Mouse (Mus musculus) neutrophil, adult 5-6 weeks (primary cell): Measurements from ENCODE around the gene Prkag2. TPM values are rescaled to one million over a fixed set of nuclear protein-coding genes. Genes with fewer than 3 reads are reported as not detected.

Experiments
- ATAC-seq: fragments of 151-379, 151-347 bp; 2 replicates; pipeline ENCODE4 v1.8.0; 2017; ENCODE audit warnings: mild to moderate bottlenecking, moderate TSS enrichment; ENCODE audit not compliant: insufficient number of reproducible peaks, poor library complexity, low FRiP score, severe bottlenecking; ENCODE audit errors: extremely low read depth
- total RNA-seq: library from RNA; stranded (forward); fragments of 200-1000 nt; gene quantifications from 2 replicates; pipeline ENCODE4 v1.2.3, GENCODE M21; 2017

Gene Prkag2
- total RNA-seq, 1 experiment from 2014 or later, result 37.0 TPM

- ATAC-seq, result no peak
These were observed 41.3 kb downstream of the Prkag2 start for GRCm38 (mm10) chr5:25058853-25059741.

- no peak for ATAC-seq
These were observed 42.0 kb downstream of the Prkag2 start for GRCm38 (mm10) chr5:25058417-25058816.

- ATAC-seq, result no peak
These were observed 45.2 kb downstream of the Prkag2 start for GRCm38 (mm10) chr5:25055288-25055687.

GRCm38 (mm10) chr5:25053971-25054658 lies 46.3 kb downstream of the Prkag2 start:
- ATAC-seq, result no peak

GRCm38 (mm10) chr5:25050827-25051226 lies 49.6 kb downstream of the Prkag2 start:
- peak; percentile 64 for ATAC-seq

GRCm38 (mm10) chr5:25047670-25048069 lies 52.8 kb downstream of the Prkag2 start:
- ATAC-seq, result no peak

GRCm38 (mm10) chr5:25046762-25047161 lies 53.7 kb downstream of the Prkag2 start:
- no peak for ATAC-seq

- no peak for ATAC-seq
These were observed 56.4 kb downstream of the Prkag2 start for GRCm38 (mm10) chr5:25044007-25044406.

GRCm38 (mm10) chr5:25041947-25042346 lies 58.5 kb downstream of the Prkag2 start:
- peak; percentile 36; the same call in 1 of the 2 replicates for ATAC-seq

- ATAC-seq, result no peak
These were observed 59.1 kb downstream of the Prkag2 start for GRCm38 (mm10) chr5:25041307-25041706.

GRCm38 (mm10) chr5:25040903-25041302 lies 59.5 kb downstream of the Prkag2 start:
- ATAC-seq, result no peak

- no peak for ATAC-seq
These were observed 61.6 kb downstream of the Prkag2 start for GRCm38 (mm10) chr5:25038827-25039226.

GRCm38 (mm10) chr5:25035391-25035790 lies 65.1 kb downstream of the Prkag2 start:
- no peak for ATAC-seq

GRCm38 (mm10) chr5:25031456-25031856 lies 69.0 kb downstream of the Prkag2 start:
- no peak for ATAC-seq

GRCm38 (mm10) chr5:25031037-25031436 lies 69.4 kb downstream of the Prkag2 start:
- no peak for ATAC-seq

GRCm38 (mm10) chr5:25030276-25030681 lies 70.2 kb downstream of the Prkag2 start:
- no peak for ATAC-seq

- no peak for ATAC-seq
These were observed 72.8 kb downstream of the Prkag2 start for GRCm38 (mm10) chr5:25027673-25028072.

- ATAC-seq, result no peak
These were observed 75.0 kb downstream of the Prkag2 start for GRCm38 (mm10) chr5:25025309-25026019.

- 0 out of 2 replicates have a peak, but pooled peaks have one; percentile 33 for ATAC-seq
These were observed 77.5 kb downstream of the Prkag2 start for GRCm38 (mm10) chr5:25022904-25023303.
